Mouse (Mus musculus): ENCODE measurements around the gene Dcst2.
A peak's percentile ranks its signal among the peaks of the same experiment; 100 is the strongest.

Gene Dcst2

GRCm38 (mm10) chr3:89361675-89362074 lies at the start of gene Dcst2:
Gene Dcst2, plus strand, starts transcription at chr3:89361975.
- no peak for DNase-seq (ENCODE audit: low read depth, low spot score)

GRCm38 (mm10) chr3:89314340-89314739 lies 47.4 kb upstream of the Dcst2 start:
- no peak for DNase-seq (ENCODE audit: low read depth, low spot score)

GRCm38 (mm10) chr3:89314791-89315190 lies 47.0 kb upstream of the Dcst2 start:
- DNase-seq (ENCODE audit: low read depth, low spot score): no peak

GRCm38 (mm10) chr3:89315195-89315929 lies 46.4 kb upstream of the Dcst2 start:
- DNase-seq (ENCODE audit: low read depth, low spot score): peak; percentile 67

- no peak for DNase-seq (ENCODE audit: low read depth, low spot score)
These were observed 45.6 kb upstream of the Dcst2 start for GRCm38 (mm10) chr3:89315930-89316831.

- DNase-seq (ENCODE audit: low read depth, low spot score): peak; percentile 78
These were observed 44.9 kb upstream of the Dcst2 start for GRCm38 (mm10) chr3:89316833-89317232.

- DNase-seq (ENCODE audit: low read depth, low spot score): no peak
These were observed 44.5 kb upstream of the Dcst2 start for GRCm38 (mm10) chr3:89317246-89317645.

GRCm38 (mm10) chr3:89318316-89318715 lies 43.5 kb upstream of the Dcst2 start:
- DNase-seq (ENCODE audit: low read depth, low spot score): no peak

- DNase-seq (ENCODE audit: low read depth, low spot score): no peak
These were observed 42.7 kb upstream of the Dcst2 start for GRCm38 (mm10) chr3:89318971-89319590.

GRCm38 (mm10) chr3:89319591-89320350 lies 42.0 kb upstream of the Dcst2 start:
- no peak for DNase-seq (ENCODE audit: low read depth, low spot score)

- DNase-seq (ENCODE audit: low read depth, low spot score): no peak
These were observed 41.1 kb upstream of the Dcst2 start for GRCm38 (mm10) chr3:89320581-89321182.

- no peak for DNase-seq (ENCODE audit: low read depth, low spot score)
These were observed 40.3 kb upstream of the Dcst2 start for GRCm38 (mm10) chr3:89321183-89322130.

- no peak for DNase-seq (ENCODE audit: low read depth, low spot score)
These were observed 39.7 kb upstream of the Dcst2 start for GRCm38 (mm10) chr3:89322131-89322500.

- DNase-seq (ENCODE audit: low read depth, low spot score): peak; percentile 59
These were observed 39.1 kb upstream of the Dcst2 start, which contains the start of gene Efna3 for GRCm38 (mm10) chr3:89322514-89323165. Gene Efna3, minus strand, starts transcription at chr3:89322965.

- DNase-seq (ENCODE audit: low read depth, low spot score): no peak
These were observed 35.9 kb upstream of the Dcst2 start for GRCm38 (mm10) chr3:89325882-89326281.

- DNase-seq (ENCODE audit: low read depth, low spot score): no peak
These were observed 34.4 kb upstream of the Dcst2 start for GRCm38 (mm10) chr3:89327371-89327870.

GRCm38 (mm10) chr3:89328623-89329022 lies 33.2 kb upstream of the Dcst2 start:
- DNase-seq (ENCODE audit: low read depth, low spot score): no peak

- no peak for DNase-seq (ENCODE audit: low read depth, low spot score)
These were observed 31.4 kb upstream of the Dcst2 start for GRCm38 (mm10) chr3:89330346-89330745.

GRCm38 (mm10) chr3:89330948-89331347 lies 30.8 kb upstream of the Dcst2 start:
- no peak for DNase-seq (ENCODE audit: low read depth, low spot score)

Data from retina, postnatal 7 days (tissue).